Mouse (Mus musculus) lung, adult 2 months (tissue): Measurements from ENCODE around the gene Gm5108.

ENCODE experiments used
- CTCF ChIP-seq: fragments of 200-500 bp; IDR thresholded peaks from 2 replicates; pipeline ENCODE4 v1.5.1; 2011; ENCODE audit warnings: mild to moderate bottlenecking, low read length, control low read depth; ENCODE audit not compliant: insufficient read depth
- POLR2A ChIP-seq: fragments of 200-500 bp; IDR thresholded peaks from 2 replicates; pipeline ENCODE4 v1.6.1; 2011; ENCODE audit warnings: low read depth, mild to moderate bottlenecking, control low read depth, low read length, borderline replicate concordance; ENCODE audit errors: extremely low read depth

DNA sequence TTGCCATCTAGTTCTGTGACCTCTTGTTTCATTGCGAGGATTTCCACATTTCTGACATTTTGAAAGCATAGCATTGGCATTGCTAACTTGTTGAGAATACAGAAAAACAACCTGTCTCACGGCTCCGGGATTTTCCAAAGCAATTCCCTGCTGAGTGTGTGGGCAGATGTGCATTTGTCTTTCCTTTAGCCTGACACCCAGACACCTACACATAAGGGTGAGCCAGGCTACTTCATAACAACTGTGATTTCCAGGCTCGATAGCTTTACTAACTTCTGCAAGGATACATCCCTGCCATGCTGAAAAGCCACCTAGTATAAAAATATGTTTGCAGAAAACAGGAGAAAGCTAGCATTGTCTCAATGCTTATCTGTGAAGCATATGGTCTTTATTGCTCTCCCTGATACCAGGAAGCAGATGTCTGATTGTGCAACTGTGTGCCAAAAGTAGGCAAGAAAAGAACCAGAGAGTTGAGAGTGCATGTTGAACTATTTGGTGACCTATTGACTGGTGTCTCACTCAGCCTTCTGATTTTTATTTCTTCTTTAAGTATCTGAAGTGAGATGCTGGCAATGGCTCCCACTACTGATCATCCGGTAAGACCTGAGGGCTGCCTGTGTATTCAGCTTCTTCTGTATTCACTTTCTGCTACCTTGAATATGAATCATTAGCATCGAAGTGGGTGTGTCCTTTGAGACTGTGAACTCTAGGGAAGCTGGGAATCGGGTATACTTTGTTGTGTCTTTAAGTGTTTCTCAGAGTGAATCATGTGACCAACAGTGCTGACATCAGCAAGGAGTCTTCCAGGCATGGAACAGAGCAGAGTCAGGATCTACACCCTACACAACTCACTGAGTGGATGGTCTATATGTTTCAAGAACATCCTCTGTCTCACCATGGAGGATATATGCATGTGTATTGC lies 20.5 kb downstream of the Gm5108 start:
- no peak for TF ChIP-seq POLR2A
- TF ChIP-seq CTCF = no peak
